Mouse (Mus musculus) layer of hippocampus, postnatal 36 days (tissue): ENCODE measurements around the gene Hspd1. TPM values are rescaled to one million over a fixed set of nuclear protein-coding genes. Genes with fewer than 3 reads are reported as not detected.

Experiments
- DNase-seq, 2 experiments: peaks; one replicate each; pipeline ENCODE4 v3.0.0; 2022
- total RNA-seq, 2 experiments: library from RNA; stranded (reverse); gene quantifications; 2 replicates each; pipeline ENCODE4 v1.2.3; 2021

Hspd1 gene
- total RNA-seq, 2 experiments from 2014 or later, result 189 to 190 TPM

DNA sequence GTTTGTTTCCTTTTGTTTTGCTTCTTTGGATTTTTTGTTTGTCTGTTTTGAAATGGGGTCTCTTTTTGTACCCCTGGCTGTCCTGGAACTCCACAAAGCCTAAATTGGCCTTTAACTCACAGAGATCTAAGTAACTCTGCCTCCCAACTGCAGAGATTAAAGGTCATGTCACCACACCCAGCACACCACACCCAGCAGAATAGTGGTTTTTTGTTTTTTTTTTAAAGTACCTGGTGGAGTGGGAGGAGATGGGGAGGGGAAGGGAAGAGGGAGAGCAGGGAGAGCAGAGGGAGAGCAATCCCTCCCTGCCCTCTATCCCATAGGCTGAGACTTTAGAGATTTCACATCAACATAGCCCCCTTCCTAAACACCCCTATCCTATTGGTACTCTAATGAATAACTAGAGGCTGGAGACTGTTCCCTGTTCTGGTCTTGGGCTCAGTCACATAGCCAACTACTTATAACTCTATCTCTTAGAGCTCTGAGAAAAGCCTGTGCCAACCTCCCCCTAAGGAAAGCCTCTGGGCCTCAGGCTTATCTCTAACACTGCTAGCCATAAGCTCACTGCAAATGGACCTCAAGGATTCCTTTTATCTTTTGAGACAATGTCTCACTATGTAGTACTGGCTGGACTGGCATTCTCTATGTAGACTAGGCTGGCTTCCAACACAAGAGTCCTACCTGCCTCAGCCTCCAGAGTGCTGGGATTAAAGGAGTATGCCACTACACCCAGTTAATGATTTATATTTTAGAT, 56.8 kb downstream of the Hspd1 start:
- DNase-seq, result no peak

DNA sequence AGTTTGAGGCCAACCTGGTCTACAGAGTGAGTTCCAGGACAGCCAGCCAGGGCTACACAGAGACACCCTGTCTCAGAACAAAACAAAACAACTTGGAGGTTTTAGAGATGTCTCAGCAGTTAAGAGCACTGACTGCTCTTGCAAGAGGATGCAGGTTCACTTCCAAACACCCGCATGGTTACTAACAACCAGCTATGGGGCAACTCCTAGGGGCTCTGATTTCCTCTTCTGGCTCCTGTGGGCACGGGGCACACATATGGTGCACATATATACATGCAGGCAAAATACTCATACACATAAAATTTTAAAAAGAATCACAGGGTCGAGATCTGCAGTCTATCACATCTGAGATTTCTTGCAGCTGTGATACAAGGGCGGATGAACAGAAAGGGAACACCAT, 58.6 kb downstream of the Hspd1 start:
- no peak for DNase-seq

DNA sequence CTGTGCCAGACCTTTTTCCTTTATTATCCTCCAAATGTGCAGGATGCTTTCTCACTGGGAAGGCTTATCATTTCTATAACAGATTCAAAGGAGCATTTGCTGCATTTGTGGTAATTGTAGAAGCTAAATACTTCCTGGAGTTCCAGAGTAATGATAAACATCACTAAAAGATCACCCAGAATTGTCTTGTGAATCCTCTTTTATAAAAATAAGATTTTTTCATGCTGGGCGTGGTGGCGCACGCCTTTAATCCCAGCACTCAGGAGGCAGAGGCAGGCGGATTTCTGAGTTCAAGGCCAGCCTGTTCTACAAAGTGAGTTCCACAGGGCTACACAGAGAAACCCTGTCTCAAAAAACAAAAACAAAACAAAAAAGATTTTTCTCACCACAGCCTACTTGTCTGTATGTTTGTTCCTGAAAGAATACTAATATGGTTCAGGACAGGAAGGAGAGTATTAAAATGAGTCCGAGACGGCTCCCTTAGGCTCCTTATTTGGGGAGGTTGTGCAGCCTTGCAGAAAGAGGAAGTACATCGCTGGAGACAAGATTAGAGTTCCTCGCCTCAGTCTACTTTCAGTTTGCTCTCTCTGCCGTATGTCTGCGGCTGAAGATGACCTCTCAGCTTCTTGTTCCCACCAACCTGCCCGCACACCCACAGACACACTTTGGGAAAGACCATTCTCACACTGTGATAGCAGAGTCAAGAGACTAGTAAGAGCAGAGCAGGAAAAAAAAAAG, 59.4 kb downstream of the Hspd1 start:
- no peak for DNase-seq

DNA sequence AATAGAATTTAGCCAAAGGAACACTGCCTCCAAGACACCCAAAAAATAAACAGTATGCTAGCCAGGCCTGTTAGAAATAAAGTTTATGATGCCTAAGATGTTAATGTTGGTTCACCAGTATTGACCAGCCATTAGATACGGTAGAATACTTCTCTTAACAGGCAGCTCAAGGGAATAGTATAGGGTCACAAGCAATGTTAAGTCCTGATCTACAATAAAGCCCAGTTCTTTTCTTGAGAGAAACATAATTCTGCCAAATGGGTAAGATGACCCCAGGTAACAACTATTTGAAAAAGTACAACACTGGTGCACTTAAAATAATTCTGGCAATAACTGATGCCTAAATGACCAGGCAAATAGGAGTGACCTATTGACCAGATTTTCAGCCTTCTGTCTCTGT, 60.1 kb downstream of the Hspd1 start:
- no peak for DNase-seq

Other genes starting within 250 kb of the Hspd1 start
- 10 to 100 TPM; 13.5 to 16.5 TPM for gene Ankrd44, start 161.9 kb downstream of the Hspd1 start, total RNA-seq
- 100 to 1,000 TPM; 159 to 160 TPM for gene Sf3b1, start 60.8 kb downstream of the Hspd1 start, total RNA-seq
- 10 to 100 TPM; 19.7 to 21.2 TPM for gene Coq10b, start 35.5 kb downstream of the Hspd1 start, total RNA-seq
- gene Hspe1, start 111 bp downstream of the Hspd1 start, total RNA-seq, result 100 to 1,000 TPM; 111 to 118 TPM
- gene Mob4, start 43.0 kb upstream of the Hspd1 start, total RNA-seq, result 10 to 100 TPM; 54.6 to 62.5 TPM
- 10 to 100 TPM; 31.8 to 34.1 TPM for gene Rftn2, start 138.5 kb upstream of the Hspd1 start, total RNA-seq
- gene Mars2, start 148.9 kb upstream of the Hspd1 start, total RNA-seq, result 1 to 10 TPM; 9.6 to 10.0 TPM